Mouse (Mus musculus) urinary bladder, postnatal 4 days (tissue): ENCODE measurements around the gene Ndufc1.
A peak's percentile ranks its signal among the peaks of the same experiment; 100 is the strongest.
"Not testable (repeated sequence)": the region's sequence is repeated elsewhere in the genome, so short reads cannot be mapped to it uniquely, and the experiment has no call there.

Experiments used
- DNase-seq, 2 experiments: peaks; one replicate each; pipeline ENCODE4 v3.0.0; 2021 to 2022; ENCODE audit warnings: low spot score in 2 of 2

Ndufc1 gene

GRCm38 (mm10) chr3:51368011-51368410 is 40.8 kb downstream of the Ndufc1 start:
- no peak for DNase-seq

- no peak for DNase-seq
Observed at GRCm38 (mm10) chr3:51366926-51367325, 41.9 kb downstream of the Ndufc1 start.

- no peak for DNase-seq
Observed at GRCm38 (mm10) chr3:51365517-51365882, 43.3 kb downstream of the Ndufc1 start.

- DNase-seq: peak; percentile 71 to 75
Observed at GRCm38 (mm10) chr3:51364703-51365516, 43.9 kb downstream of the Ndufc1 start.

GRCm38 (mm10) chr3:51361066-51361465 is 47.7 kb downstream of the Ndufc1 start:
- DNase-seq: no peak

GRCm38 (mm10) chr3:51359558-51360307 is 49.1 kb downstream of the Ndufc1 start:
- no peak for DNase-seq

- peak; percentile 64 to 83 for DNase-seq
Observed at GRCm38 (mm10) chr3:51358660-51359557, 49.9 kb downstream of the Ndufc1 start.

GRCm38 (mm10) chr3:51358181-51358580 is 50.6 kb downstream of the Ndufc1 start:
- peak; percentile 33 to 74 for DNase-seq

- DNase-seq: no peak
Observed at GRCm38 (mm10) chr3:51357624-51358023, 51.2 kb downstream of the Ndufc1 start.

- no peak for DNase-seq
Observed at GRCm38 (mm10) chr3:51357078-51357477, 51.7 kb downstream of the Ndufc1 start.

GRCm38 (mm10) chr3:51354956-51355355 is 53.8 kb downstream of the Ndufc1 start:
- not testable (repeated sequence) for DNase-seq
